26 mouse cellular contexts compared by ENCODE assay signal in the genomic region with DNA sequence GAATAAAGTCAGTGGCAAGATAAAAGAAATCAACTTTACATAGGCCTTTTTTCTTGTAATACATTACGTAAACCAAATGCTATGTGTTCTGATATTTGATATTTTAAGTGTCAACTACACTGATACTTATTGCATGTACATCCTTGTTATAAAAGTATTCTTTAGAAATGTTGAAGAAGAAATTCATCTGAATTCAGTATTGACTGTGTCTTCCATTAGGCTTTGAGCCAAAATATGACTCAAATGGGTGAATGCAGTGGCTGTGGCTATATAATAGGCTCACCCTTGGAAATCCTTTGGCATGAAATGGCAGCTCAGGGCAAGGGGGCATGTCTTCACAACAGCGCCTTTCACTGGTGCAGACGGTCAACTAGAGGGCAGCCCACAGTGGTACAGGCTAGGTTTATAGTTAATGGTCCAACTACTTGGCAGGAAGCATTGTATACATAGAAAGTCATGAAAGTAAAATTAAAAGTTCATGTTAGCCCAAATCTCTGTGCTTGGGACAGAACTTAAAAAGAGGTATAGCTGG.
A peak's percentile ranks its signal among the peaks of the same experiment; 100 is the strongest.
DNase-seq lines count a peak whose midpoint lies in the region; ATAC-seq and TF ChIP-seq lines count a peak whose summit lies in the region.
"Had no signal": no experiment of that assay in that cellular context is flagged by ENCODE, and none has a peak within 500 bp of the region (broad histone marks: within the 10 kb centered on the region; RNA-seq: fewer than 3 reads in every experiment).

No protein-coding gene starts in this region.

- H3K27me3 ChIP-seq in midbrain, embryonic 11.5 days (ENCODE audit: control insufficient read depth, insufficient read depth, low read length) = no peaks in the 10 kb centered on the region
- H3K27me3 ChIP-seq in midbrain, embryonic 15.5 days (replicated peaks) = no peaks in the 10 kb centered on the region
- H3K27me3 ChIP-seq in hindbrain, embryonic 16.5 days (replicated peaks; ENCODE audit: control insufficient read depth, insufficient read depth, low read length) = no peaks in the 10 kb centered on the region
- H3K27me3 ChIP-seq in stomach, embryonic 16.5 days (ENCODE audit: control insufficient read depth, insufficient read depth, low read length) = no peaks in the 10 kb centered on the region
- H3K27me3 ChIP-seq: embryonic facial prominence, embryonic 15.5 days; forebrain, embryonic 12.5 days; hindbrain, embryonic 15.5 days; limb, embryonic 12.5 days; liver, embryonic 15.5 days had no signal

- no peak for ATAC-seq in midbrain, embryonic 11.5 days (ENCODE audit: low FRiP score)
- no peak for ATAC-seq in midbrain, embryonic 15.5 days (replicated peaks)
- ATAC-seq in hindbrain, embryonic 16.5 days = 0 out of 2 replicates have a peak, but pooled peaks have one; percentile 52
- ATAC-seq in stomach, embryonic 16.5 days (ENCODE audit: insufficient read depth, low FRiP score) = peak; percentile 60; the same call in 1 of the 2 replicates
- ATAC-seq: activated CD4-positive, CD25-positive, alpha-beta regulatory T cell, adult 4 months; forebrain, postnatal 0 days; midbrain, embryonic 16.5 days had no signal

- no peak for TF ChIP-seq CTCF in brain, embryonic 14.5 days (IDR thresholded peaks at IDR 0.05; ENCODE audit: borderline replicate concordance, extremely low read depth, insufficient read depth, insufficient read length)
- TF ChIP-seq CTCF in left cerebral cortex, adult 2 months (IDR thresholded peaks at IDR 0.05) = no peak

- H3K4me1 ChIP-seq in midbrain, embryonic 11.5 days (ENCODE audit: control insufficient read depth, insufficient read depth, low read length) = no peaks in the 10 kb centered on the region
- no peaks in the 10 kb centered on the region for H3K4me1 ChIP-seq in midbrain, embryonic 15.5 days
- no peaks in the 10 kb centered on the region for H3K4me1 ChIP-seq in hindbrain, embryonic 16.5 days (ENCODE audit: control insufficient read depth, insufficient read depth, low read depth, low read length)
- H3K4me1 ChIP-seq in stomach, embryonic 16.5 days (ENCODE audit: control insufficient read depth, insufficient read depth, low read length) = no peaks in the 10 kb centered on the region
- H3K4me1 ChIP-seq: embryonic facial prominence, embryonic 15.5 days; forebrain, embryonic 12.5 days; hindbrain, embryonic 15.5 days; limb, embryonic 12.5 days; liver, embryonic 15.5 days had no signal

- H3K27ac ChIP-seq in midbrain, embryonic 11.5 days (ENCODE audit: low read depth, low read length) = no peak overlapping the region
- no peak overlapping the region for H3K27ac ChIP-seq in midbrain, embryonic 15.5 days
- H3K27ac ChIP-seq in hindbrain, embryonic 16.5 days (ENCODE audit: low read depth, low read length) = no peak overlapping the region
- H3K27ac ChIP-seq in stomach, embryonic 16.5 days (ENCODE audit: low read length) = no peak overlapping the region
- no peak overlapping the region for H3K27ac ChIP-seq in left cerebral cortex, adult 2 months
- H3K27ac ChIP-seq: embryonic facial prominence, embryonic 15.5 days; forebrain, embryonic 12.5 days; hindbrain, embryonic 15.5 days; limb, embryonic 12.5 days; liver, embryonic 15.5 days had no signal

- H3K36me3 ChIP-seq in midbrain, embryonic 11.5 days (ENCODE audit: control insufficient read depth, insufficient read depth, low read length) = no peaks in the 10 kb centered on the region
- no peaks in the 10 kb centered on the region for H3K36me3 ChIP-seq in midbrain, embryonic 15.5 days (replicated peaks)
- no peaks in the 10 kb centered on the region for H3K36me3 ChIP-seq in hindbrain, embryonic 16.5 days (ENCODE audit: control insufficient read depth, insufficient read depth, low read length)
- no peaks in the 10 kb centered on the region for H3K36me3 ChIP-seq in stomach, embryonic 16.5 days (ENCODE audit: control insufficient read depth, insufficient read depth, low read length)
- H3K36me3 ChIP-seq: embryonic facial prominence, embryonic 15.5 days; forebrain, embryonic 12.5 days; hindbrain, embryonic 15.5 days; limb, embryonic 12.5 days; liver, embryonic 15.5 days had no signal

- no peaks in the 10 kb centered on the region for H3K9me3 ChIP-seq in midbrain, embryonic 11.5 days (ENCODE audit: control insufficient read depth, low read length)
- H3K9me3 ChIP-seq in midbrain, embryonic 15.5 days = no peaks in the 10 kb centered on the region
- H3K9me3 ChIP-seq in hindbrain, embryonic 16.5 days (ENCODE audit: control insufficient read depth, low read length) = no peaks in the 10 kb centered on the region
- H3K9me3 ChIP-seq in stomach, embryonic 16.5 days (replicated peaks; ENCODE audit: control insufficient read depth, low read length) = no peaks in the 10 kb centered on the region
- H3K9me3 ChIP-seq: embryonic facial prominence, embryonic 15.5 days; forebrain, embryonic 12.5 days; hindbrain, embryonic 15.5 days; limb, embryonic 12.5 days; liver, embryonic 15.5 days had no signal

- intact Hi-C loops in left cerebral cortex, adult 2 months (cut with DNase I) = no loop called here

- TF ChIP-seq POLR2A in brain, embryonic 14.5 days (IDR thresholded peaks at IDR 0.05; ENCODE audit: borderline replicate concordance, extremely low read depth, insufficient read depth, insufficient read length, poor library complexity, severe bottlenecking) = no peak

- DNase-seq in midbrain, embryonic 11.5 days (ENCODE audit: low spot score, missing footprints) = peak; percentile 78
- peak; percentile 19 for DNase-seq in brain, embryonic 14.5 days (ENCODE audit: low read depth)
- no peak for DNase-seq in left cerebral cortex, adult 2 months (ENCODE audit: extremely low spot score in 1 of 2, low spot score in 2 of 2)
- DNase-seq: adrenal gland, adult 8-10 months; B cell, adult 2 months; cerebellum, adult 11-12 months; cerebellum, adult 9-11 months; forebrain, postnatal 0 days; gastrocnemius, postnatal 10 days; heart, postnatal 14 days; kidney, adult 11 months; kidney, postnatal 14 days; layer of hippocampus, adult 9-11 months; lung, embryonic 14.5 days; lung, postnatal 14 days; right cerebral cortex, postnatal 4 days had no signal

- WGBS in midbrain, embryonic 11.5 days = 93% methylated on average over 3 of the region's 3 CpGs
- WGBS in midbrain, embryonic 15.5 days = 86% methylated on average over 3 of the region's 3 CpGs
- 73% methylated on average over 3 of the region's 3 CpGs for WGBS in hindbrain, embryonic 16.5 days
- WGBS in stomach, embryonic 16.5 days = 78% methylated on average over 3 of the region's 3 CpGs

- no peak overlapping the region for H3K4me3 ChIP-seq in midbrain, embryonic 11.5 days (ENCODE audit: low read depth, low read length)
- no peak overlapping the region for H3K4me3 ChIP-seq in midbrain, embryonic 15.5 days
- no peak overlapping the region for H3K4me3 ChIP-seq in hindbrain, embryonic 16.5 days (ENCODE audit: low read length)
- H3K4me3 ChIP-seq in stomach, embryonic 16.5 days (replicated peaks; ENCODE audit: low read length) = no peak overlapping the region
- H3K4me3 ChIP-seq in left cerebral cortex, adult 2 months = no peak overlapping the region
- H3K4me3 ChIP-seq: embryonic facial prominence, embryonic 15.5 days; forebrain, embryonic 12.5 days; hindbrain, embryonic 15.5 days; limb, embryonic 12.5 days; liver, embryonic 15.5 days had no signal

- H3K4me2 ChIP-seq in midbrain, embryonic 11.5 days = no peak overlapping the region
- no peak overlapping the region for H3K4me2 ChIP-seq in midbrain, embryonic 15.5 days
- no peak overlapping the region for H3K4me2 ChIP-seq in hindbrain, embryonic 16.5 days (ENCODE audit: low read length)
- no peak overlapping the region for H3K4me2 ChIP-seq in stomach, embryonic 16.5 days (ENCODE audit: low read depth, low read length)
- H3K4me2 ChIP-seq: embryonic facial prominence, embryonic 15.5 days; forebrain, embryonic 12.5 days; hindbrain, embryonic 15.5 days; limb, embryonic 12.5 days; liver, embryonic 15.5 days; lung, embryonic 14.5 days had no signal

- H3K9ac ChIP-seq in midbrain, embryonic 11.5 days (ENCODE audit: low read length) = no peak overlapping the region
- H3K9ac ChIP-seq in midbrain, embryonic 15.5 days = no peak overlapping the region
- no peak overlapping the region for H3K9ac ChIP-seq in hindbrain, embryonic 16.5 days (ENCODE audit: low read depth, low read length)
- H3K9ac ChIP-seq in stomach, embryonic 16.5 days (ENCODE audit: low read length) = no peak overlapping the region
- H3K9ac ChIP-seq: embryonic facial prominence, embryonic 15.5 days; forebrain, embryonic 12.5 days; forebrain, postnatal 0 days; hindbrain, embryonic 15.5 days; limb, embryonic 12.5 days; liver, embryonic 15.5 days; lung, embryonic 14.5 days had no signal

Comparison
In these comparisons a context has a peak if more than half of its experiments do, and no peak if none do; other contexts are left out.
1. ATAC-seq: peak in hindbrain, embryonic 16.5 days (single experiment) and stomach, embryonic 16.5 days (single experiment); none in midbrain, embryonic 11.5 days (single experiment) and midbrain, embryonic 15.5 days (single experiment).
2. DNase-seq: peak in midbrain, embryonic 11.5 days (single experiment) and brain, embryonic 14.5 days (single experiment); none in left cerebral cortex, adult 2 months (0 of 2).